Mouse (Mus musculus) liver, embryonic 13.5 days (tissue): ENCODE measurements around the gene Map3k10. TPM values are rescaled to one million over a fixed set of nuclear protein-coding genes. Genes with fewer than 3 reads are reported as not detected.
"Not testable (repeated sequence)": the region's sequence is repeated elsewhere in the genome, so short reads cannot be mapped to it uniquely, and the experiment has no call there.

Experiments
- ATAC-seq: fragments of 200-750 bp; cut with Nextera tagmentation; 2 replicates; pipeline ENCODE4 v1.8.0; 2017; ENCODE audit warnings: low read depth, mild to moderate bottlenecking, moderate number of reproducible peaks, moderate library complexity
- DNase-seq: peaks from one replicate; pipeline ENCODE4 v3.0.0; 2022
- H3K27ac ChIP-seq: fragments of 300-500 bp; sonication (generic); 2 replicates; pipeline ENCODE4 v1.5.1; 2015; ENCODE audit warnings: moderate library complexity, mild to moderate bottlenecking, inconsistent platforms
- H3K27me3 ChIP-seq: fragments of 300-500 bp; sonication (generic); 2 replicates; pipeline ENCODE4 v1.6.1; 2015; ENCODE audit warnings: mild to moderate bottlenecking, inconsistent platforms
- H3K36me3 ChIP-seq: fragments of 300-500 bp; sonication (generic); 2 replicates; pipeline ENCODE4 v1.6.1; 2015; ENCODE audit warnings: mild to moderate bottlenecking, inconsistent platforms
- H3K4me1 ChIP-seq: fragments of 300-500 bp; sonication (generic); replicated peaks from 2 replicates; pipeline ENCODE4 v1.6.1; 2015; ENCODE audit warnings: inconsistent platforms
- H3K4me2 ChIP-seq: fragments of 300-500 bp; sonication (generic); 2 replicates; pipeline ENCODE4 v1.6.1; 2015; ENCODE audit warnings: inconsistent platforms, mild to moderate bottlenecking, moderate library complexity
- H3K4me3 ChIP-seq: fragments of 300-500 bp; sonication (generic); replicated peaks from 2 replicates; pipeline ENCODE4 v1.5.1; 2015; ENCODE audit warnings: mild to moderate bottlenecking, inconsistent platforms
- H3K9ac ChIP-seq: fragments of 300-500 bp; sonication (generic); 2 replicates; pipeline ENCODE4 v1.6.1; 2015; ENCODE audit warnings: mild to moderate bottlenecking, inconsistent platforms
- H3K9me3 ChIP-seq: fragments of 300-500 bp; sonication (generic); replicated peaks from 2 replicates; pipeline ENCODE4 v1.6.1; 2016; ENCODE audit warnings: inconsistent platforms
- WGBS: fragments of 180-500 bp; shearing (Covaris S2); methylation state at CpG from one replicate; pipeline ENCODE4 v1.1.7; 2015; ENCODE audit not compliant: insufficient replicate concordance; 5-methylcytosine and 5-hydroxymethylcytosine counted together
- polyA plus RNA-seq: library from polyadenylated mRNA; unstranded; fragments of >200 nt; fragmentation: Nextera tagmentation; extraction: Ambion mirVana; gene quantifications from 2 replicates; pipeline ENCODE4 v1.2.1, GENCODE M21; 2015

Map3k10 gene
- polyA plus RNA-seq, 1 experiment from 2014 or later, result 1.8 TPM

GRCm38 (mm10) chr7:27628816-27629215 is 45.6 kb downstream of the Map3k10 start:
- not testable (repeated sequence) for ATAC-seq, H3K4me2 ChIP-seq, H3K4me3 ChIP-seq, DNase-seq, H3K9ac ChIP-seq, H3K27me3 ChIP-seq, H3K27ac ChIP-seq, H3K4me1 ChIP-seq, H3K9me3 ChIP-seq
- H3K36me3 ChIP-seq, result peaks cover 90% of the 10 kb centered on the region
- WGBS, result 89% methylated on average over 7 of the region's 7 CpGs

DNA sequence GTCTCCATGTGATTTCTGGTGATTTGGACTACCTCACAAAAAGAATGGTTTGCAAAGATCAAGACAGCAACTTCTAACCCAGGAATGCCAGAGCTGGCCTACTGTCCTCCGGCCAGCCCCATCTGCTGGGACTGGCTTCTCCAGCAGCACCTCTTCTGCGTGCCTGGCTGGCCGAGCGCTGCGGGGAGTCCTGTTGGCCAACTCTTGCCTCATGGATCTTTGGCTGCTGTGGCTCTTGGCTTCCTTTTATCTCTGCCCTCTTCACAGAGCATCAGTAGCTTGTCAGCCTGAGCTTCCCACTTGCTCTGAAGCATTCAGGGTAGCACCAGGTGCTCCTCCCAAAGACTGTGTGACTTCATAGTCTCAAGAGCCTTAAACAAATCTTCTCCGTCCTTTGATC is 46.2 kb downstream of the Map3k10 start:
- Histone ChIP-seq H3K27ac (no peak overlapping the region), H3K4me2 (no peak overlapping the region), H3K4me3 (no peak overlapping the region), H3K9me3 (no peaks in the 10 kb centered on the region), H3K36me3 (peaks cover 91% of the 10 kb centered on the region), H3K9ac (no peak overlapping the region), H3K4me1 (no peaks in the 10 kb centered on the region), H3K27me3 (no peaks in the 10 kb centered on the region)
- ATAC-seq (no peak), DNase-seq (no peak)
- WGBS, result 87% methylated on average over 6 of the region's 6 CpGs

DNA sequence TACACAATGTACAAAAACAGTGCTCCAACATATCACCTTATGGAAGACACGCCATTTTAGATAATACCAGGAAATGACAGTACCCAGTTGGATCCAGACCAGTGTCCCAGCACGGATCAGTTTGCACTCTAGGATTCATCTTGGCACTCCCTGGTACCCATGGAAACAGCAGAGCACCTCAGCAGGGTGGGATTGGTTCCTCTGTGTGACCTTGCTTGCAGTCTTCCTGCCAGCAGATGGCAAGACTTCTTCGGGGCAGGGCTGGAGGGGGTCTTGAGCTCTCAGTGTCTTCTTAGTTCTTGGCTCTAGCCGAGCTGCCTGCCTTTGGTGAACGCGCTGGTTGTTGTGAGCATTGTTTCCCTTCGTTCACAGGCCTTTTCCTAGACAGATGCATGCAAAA is 46.7 kb downstream of the Map3k10 start:
- H3K4me1 ChIP-seq, result no peaks in the 10 kb centered on the region
- H3K4me3 ChIP-seq, result no peak overlapping the region
- no peaks in the 10 kb centered on the region for H3K27me3 ChIP-seq
- DNase-seq, result no peak
- ATAC-seq, result no peak
- H3K9ac ChIP-seq, result no peak overlapping the region
- peaks cover 91% of the 10 kb centered on the region for H3K36me3 ChIP-seq
- no peak overlapping the region for H3K27ac ChIP-seq
- 78% methylated on average over 7 of the region's 7 CpGs for WGBS
- H3K4me2 ChIP-seq, result no peak overlapping the region
- no peaks in the 10 kb centered on the region for H3K9me3 ChIP-seq

DNA sequence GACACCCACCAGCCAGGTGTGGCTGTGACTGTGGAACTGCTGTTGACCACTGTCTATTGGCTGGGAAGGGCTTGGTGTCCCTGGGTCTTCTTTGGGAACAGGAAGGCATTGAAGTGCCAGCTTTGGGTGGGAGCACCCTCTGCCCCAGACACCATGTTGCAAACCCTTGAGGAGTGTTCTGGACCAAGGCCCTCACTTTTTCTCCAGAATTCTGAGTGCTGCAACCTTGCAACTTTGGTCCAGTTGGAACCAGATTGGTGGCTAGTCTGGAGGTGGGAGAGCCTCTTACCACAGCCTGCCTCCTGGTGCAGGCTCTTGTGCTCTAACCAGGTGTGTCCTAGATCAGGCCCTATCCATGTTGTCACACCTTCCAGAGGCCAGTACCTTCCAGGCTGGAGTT is 49.4 kb downstream of the Map3k10 start:
- Histone ChIP-seq H3K4me1 (no peaks in the 10 kb centered on the region), H3K9ac (no peak overlapping the region), H3K27me3 (no peaks in the 10 kb centered on the region), H3K4me3 (no peak overlapping the region), H3K27ac (no peak overlapping the region), H3K36me3 (peaks cover 96% of the 10 kb centered on the region), H3K9me3 (no peaks in the 10 kb centered on the region), H3K4me2 (no peak overlapping the region)
- no peak for DNase-seq
- ATAC-seq, result no peak

GRCm38 (mm10) chr7:27622234-27622633 is 52.2 kb downstream of the Map3k10 start:
- H3K4me2 ChIP-seq, result no peak overlapping the region
- no peak overlapping the region for H3K27ac ChIP-seq
- H3K4me1 ChIP-seq, result no peaks in the 10 kb centered on the region
- DNase-seq (no peak), ATAC-seq (no peak)
- H3K4me3 ChIP-seq, result no peak overlapping the region
- H3K36me3 ChIP-seq, result peaks cover 96% of the 10 kb centered on the region
- WGBS, result 65% methylated on average over 1 of the region's 1 CpGs
- no peak overlapping the region for H3K9ac ChIP-seq
- H3K27me3 ChIP-seq, result no peaks in the 10 kb centered on the region
- H3K9me3 ChIP-seq, result no peaks in the 10 kb centered on the region

DNA sequence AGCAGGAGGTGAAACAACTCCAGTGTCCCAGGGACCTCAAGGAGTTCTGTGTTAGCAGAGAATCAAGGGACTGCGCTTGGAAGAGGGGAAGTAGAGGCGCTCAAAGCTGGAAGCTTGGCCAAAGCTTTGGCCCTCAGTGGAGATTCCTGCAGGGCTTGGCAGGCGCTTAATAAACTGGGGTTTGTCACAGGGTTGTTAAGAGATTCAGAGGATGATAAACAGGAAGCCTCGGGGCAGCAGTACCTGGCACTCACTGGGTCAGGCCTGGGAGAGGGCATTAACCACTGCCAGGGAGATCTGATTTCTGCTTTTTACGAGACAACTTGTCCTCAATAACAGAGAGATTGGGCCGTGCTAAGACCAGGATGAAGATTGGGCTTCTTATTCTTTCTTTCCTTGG is 53.4 kb downstream of the Map3k10 start:
- Histone ChIP-seq H3K4me2 (no peak overlapping the region), H3K27ac (no peak overlapping the region), H3K36me3 (peaks cover 96% of the 10 kb centered on the region), H3K27me3 (no peaks in the 10 kb centered on the region), H3K4me3 (no peak overlapping the region), H3K9ac (no peak overlapping the region), H3K9me3 (no peaks in the 10 kb centered on the region), H3K4me1 (no peaks in the 10 kb centered on the region)
- no peak for ATAC-seq
- 64% methylated on average over 6 of the region's 6 CpGs for WGBS
- no peak for DNase-seq

DNA sequence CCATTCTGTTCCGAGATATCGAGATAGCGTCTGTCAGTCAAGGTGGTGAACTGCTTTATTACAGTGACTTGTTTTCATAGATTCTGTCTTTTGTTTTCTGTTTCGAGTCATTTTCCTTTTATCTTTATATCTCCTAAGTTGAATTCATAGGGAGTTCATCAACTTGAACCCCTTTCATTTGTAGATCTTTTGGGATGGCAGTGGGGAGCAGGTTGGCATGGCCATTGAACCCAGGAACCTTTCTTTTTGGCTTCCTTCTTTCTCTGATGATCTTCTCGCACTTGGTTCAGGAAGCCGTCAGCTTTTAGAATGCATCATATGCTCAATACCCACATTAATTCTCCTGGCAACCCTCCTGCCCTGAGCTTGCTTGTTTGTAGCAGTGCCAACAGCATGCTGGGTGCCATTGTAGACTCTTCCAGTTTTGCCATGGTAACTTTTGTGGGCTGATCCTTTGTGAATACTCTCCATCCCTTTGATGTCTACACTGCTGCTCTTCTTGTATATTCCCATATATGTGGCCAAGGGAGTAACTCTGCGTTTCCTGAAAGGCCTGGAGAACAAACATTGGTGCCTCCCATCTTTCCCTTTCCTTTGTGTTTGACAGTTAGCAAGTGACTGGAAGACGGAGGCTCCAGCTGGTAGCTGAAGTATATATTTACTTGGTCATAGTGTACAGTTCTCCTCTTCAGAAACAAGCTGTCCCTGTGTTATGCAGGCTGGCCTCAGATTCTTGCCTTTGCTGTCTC is 60.5 kb downstream of the Map3k10 start:
- H3K36me3 ChIP-seq, result peaks cover 66% of the 10 kb centered on the region

DNA sequence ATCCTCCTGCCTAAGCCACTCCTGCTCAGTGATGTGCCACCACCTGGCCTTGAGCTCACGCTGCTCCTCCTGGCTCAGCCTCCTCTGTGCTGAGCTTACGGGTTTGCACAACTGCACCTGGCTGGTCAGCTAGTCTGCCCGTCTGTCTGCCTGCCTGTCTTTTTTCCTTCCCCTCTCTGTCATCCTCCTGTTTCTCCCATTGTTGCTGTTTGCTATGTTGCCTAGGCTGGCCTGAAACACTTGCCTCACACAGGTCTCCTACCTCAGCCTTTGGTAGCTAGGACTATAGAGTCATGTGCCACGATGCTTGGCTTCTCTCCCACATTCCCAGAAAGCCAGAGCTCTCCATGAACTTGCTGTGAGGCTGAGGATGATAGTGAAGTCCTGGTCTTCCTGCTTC is 61.5 kb downstream of the Map3k10 start:
- Histone ChIP-seq H3K27me3 (no peaks in the 10 kb centered on the region), H3K9me3 (no peaks in the 10 kb centered on the region), H3K27ac (no peak overlapping the region), H3K4me3 (no peak overlapping the region), H3K36me3 (peaks cover 65% of the 10 kb centered on the region), H3K4me2 (no peak overlapping the region), H3K4me1 (peaks cover 22% of the 10 kb centered on the region), H3K9ac (no peak overlapping the region)
- ATAC-seq (no peak), DNase-seq (no peak)
- WGBS, result 67% methylated on average over 4 of the region's 4 CpGs

More for the DNA sequence above, 60.5 kb downstream of the Map3k10 start:
- DNase-seq (no peak), ATAC-seq (no peak)
- H3K9ac ChIP-seq, result no peak overlapping the region
- no peaks in the 10 kb centered on the region for H3K9me3 ChIP-seq
- no peak overlapping the region for H3K4me2 ChIP-seq
- no peak overlapping the region for H3K4me3 ChIP-seq
- no peaks in the 10 kb centered on the region for H3K27me3 ChIP-seq
- H3K4me1 ChIP-seq, result peaks cover 13% of the 10 kb centered on the region
- WGBS, result 76% methylated on average over 8 of the region's 8 CpGs
- H3K27ac ChIP-seq, result no peak overlapping the region

- ATAC-seq (no peak), DNase-seq (no peak)
- Histone ChIP-seq H3K9me3 (no peaks in the 10 kb centered on the region), H3K4me1 (peaks cover 42% of the 10 kb centered on the region), H3K9ac (no peak overlapping the region), H3K4me3 (no peak overlapping the region), H3K27me3 (no peaks in the 10 kb centered on the region), H3K36me3 (peaks cover 49% of the 10 kb centered on the region), H3K27ac (no peak overlapping the region), H3K4me2 (no peak overlapping the region)
- WGBS, result 88% methylated on average over 5 of the region's 5 CpGs
These were observed 63.5 kb downstream of the Map3k10 start for GRCm38 (mm10) chr7:27610871-27611270.

GRCm38 (mm10) chr7:27610370-27610769 is 64.0 kb downstream of the Map3k10 start:
- ATAC-seq, result no peak
- WGBS, result 89% methylated on average over 3 of the region's 3 CpGs
- no peak overlapping the region for H3K9ac ChIP-seq
- no peaks in the 10 kb centered on the region for H3K9me3 ChIP-seq
- peaks cover 45% of the 10 kb centered on the region for H3K36me3 ChIP-seq
- no peaks in the 10 kb centered on the region for H3K27me3 ChIP-seq
- H3K4me2 ChIP-seq, result no peak overlapping the region
- H3K27ac ChIP-seq, result no peak overlapping the region
- H3K4me3 ChIP-seq, result no peak overlapping the region
- peaks cover 47% of the 10 kb centered on the region for H3K4me1 ChIP-seq
- no peak for DNase-seq

GRCm38 (mm10) chr7:27609688-27610087 is 64.7 kb downstream of the Map3k10 start:
- WGBS, result 60% methylated on average over 2 of the region's 2 CpGs
- no peak for ATAC-seq

DNA sequence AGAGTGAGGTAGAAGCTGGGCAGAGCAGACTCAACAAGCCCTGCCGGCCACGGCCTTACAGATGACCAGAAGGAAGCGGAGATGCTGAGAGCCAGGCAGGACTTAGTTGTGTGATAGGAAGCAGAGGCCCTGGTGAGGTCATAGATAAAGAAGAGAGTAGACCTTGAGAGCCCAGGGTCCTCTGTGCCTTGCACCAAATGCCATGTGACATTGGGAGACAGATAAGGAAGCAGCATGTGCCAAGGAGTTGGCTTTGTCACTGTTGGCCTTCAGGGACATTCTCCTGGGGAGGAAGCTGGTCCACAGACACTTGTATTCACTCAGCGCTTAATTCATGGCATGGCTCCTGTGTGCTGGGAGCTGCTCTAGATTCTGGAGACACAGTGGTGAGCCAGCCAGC is 65.1 kb downstream of the Map3k10 start:
- no peak overlapping the region for H3K27ac ChIP-seq
- H3K27me3 ChIP-seq, result no peaks in the 10 kb centered on the region
- 52% methylated on average over 4 of the region's 4 CpGs for WGBS
- no peak overlapping the region for H3K9ac ChIP-seq
- peaks cover 58% of the 10 kb centered on the region for H3K4me1 ChIP-seq
- H3K4me2 ChIP-seq, result no peak overlapping the region
- ATAC-seq, result peak; percentile 32; the same call in 1 of the 2 replicates
- no peaks in the 10 kb centered on the region for H3K9me3 ChIP-seq
- no peak for DNase-seq
- H3K36me3 ChIP-seq, result peaks cover 40% of the 10 kb centered on the region
- no peak overlapping the region for H3K4me3 ChIP-seq

More at GRCm38 (mm10) chr7:27609688-27610087, 64.7 kb downstream of the Map3k10 start:
- H3K27me3 ChIP-seq, result no peaks in the 10 kb centered on the region
- no peak overlapping the region for H3K4me3 ChIP-seq
- peaks cover 54% of the 10 kb centered on the region for H3K4me1 ChIP-seq
- H3K36me3 ChIP-seq, result peaks cover 44% of the 10 kb centered on the region
- H3K9me3 ChIP-seq, result no peaks in the 10 kb centered on the region
- H3K9ac ChIP-seq, result no peak overlapping the region
- H3K4me2 ChIP-seq, result no peak overlapping the region
- H3K27ac ChIP-seq, result no peak overlapping the region
- no peak for DNase-seq
